Mouse (Mus musculus) limb, embryonic 15.5 days (tissue): Measurements from ENCODE around the gene Acer3. TPM values are rescaled to one million over a fixed set of nuclear protein-coding genes. Genes with fewer than 3 reads are reported as not detected.
"Not testable (repeated sequence)": the region's sequence is repeated elsewhere in the genome, so short reads cannot be mapped to it uniquely, and the experiment has no call there.

Source experiments
- ATAC-seq: fragments of 200-750 bp; cut with Nextera tagmentation; 2 replicates; pipeline ENCODE4 v1.8.0; 2017; ENCODE audit warnings: low read depth, moderate TSS enrichment; ENCODE audit not compliant: insufficient number of reproducible peaks, low FRiP score, low TSS enrichment
- H3K27ac ChIP-seq: fragments of 300-500 bp; sonication (generic); 2 replicates; pipeline ENCODE4 v1.5.1; 2015; ENCODE audit warnings: moderate library complexity, mild to moderate bottlenecking, inconsistent platforms
- H3K27me3 ChIP-seq: fragments of 300-500 bp; sonication (generic); 2 replicates; pipeline ENCODE4 v1.6.1; 2015; ENCODE audit warnings: inconsistent platforms
- H3K36me3 ChIP-seq: fragments of 300-500 bp; sonication (generic); 2 replicates; pipeline ENCODE4 v1.6.1; 2015; ENCODE audit warnings: inconsistent platforms
- H3K4me1 ChIP-seq: fragments of 300-500 bp; sonication (generic); 2 replicates; pipeline ENCODE4 v1.6.1; 2015; ENCODE audit warnings: inconsistent platforms
- H3K4me2 ChIP-seq: fragments of 300-500 bp; sonication (generic); 2 replicates; pipeline ENCODE4 v1.6.1; 2015; ENCODE audit warnings: mild to moderate bottlenecking, inconsistent platforms
- H3K4me3 ChIP-seq: fragments of 300-500 bp; sonication (generic); 2 replicates; pipeline ENCODE4 v1.5.1; 2015; ENCODE audit warnings: mild to moderate bottlenecking, inconsistent platforms
- H3K9ac ChIP-seq: fragments of 300-500 bp; sonication (generic); 2 replicates; pipeline ENCODE4 v1.6.1; 2015; ENCODE audit warnings: inconsistent platforms
- H3K9me3 ChIP-seq: fragments of 300-500 bp; sonication (generic); 2 replicates; pipeline ENCODE4 v1.6.1; 2016; ENCODE audit warnings: inconsistent platforms
- WGBS: fragments of 180-500 bp; shearing (Covaris S2); methylation state at CpG from one replicate; pipeline ENCODE4 v1.1.7; 2015; 5-methylcytosine and 5-hydroxymethylcytosine counted together
- polyA plus RNA-seq: library from polyadenylated mRNA; unstranded; fragments of >200 nt; fragmentation: Nextera tagmentation; extraction: Ambion mirVana; gene quantifications from 2 replicates; pipeline ENCODE4 v1.2.1, GENCODE M21; 2015

Gene Acer3
- polyA plus RNA-seq, 1 experiment from 2014 or later: 47.2 TPM

GRCm38 (mm10) chr7:98315087-98315486 is 5.9 kb downstream of the Acer3 start:
- Histone ChIP-seq H3K4me2 (no peak overlapping the region), H3K4me3 (no peak overlapping the region), H3K9me3 (no peaks in the 10 kb centered on the region), H3K4me1 (0 out of 2 replicates have a peak, but pooled peaks cover 4% of the 10 kb centered on the region), H3K9ac (no peak overlapping the region), H3K27ac (no peak overlapping the region), H3K27me3 (no peaks in the 10 kb centered on the region), H3K36me3 (no peaks in the 10 kb centered on the region)
- 82% methylated on average over 2 of the region's 2 CpGs for WGBS
- ATAC-seq: no peak

DNA sequence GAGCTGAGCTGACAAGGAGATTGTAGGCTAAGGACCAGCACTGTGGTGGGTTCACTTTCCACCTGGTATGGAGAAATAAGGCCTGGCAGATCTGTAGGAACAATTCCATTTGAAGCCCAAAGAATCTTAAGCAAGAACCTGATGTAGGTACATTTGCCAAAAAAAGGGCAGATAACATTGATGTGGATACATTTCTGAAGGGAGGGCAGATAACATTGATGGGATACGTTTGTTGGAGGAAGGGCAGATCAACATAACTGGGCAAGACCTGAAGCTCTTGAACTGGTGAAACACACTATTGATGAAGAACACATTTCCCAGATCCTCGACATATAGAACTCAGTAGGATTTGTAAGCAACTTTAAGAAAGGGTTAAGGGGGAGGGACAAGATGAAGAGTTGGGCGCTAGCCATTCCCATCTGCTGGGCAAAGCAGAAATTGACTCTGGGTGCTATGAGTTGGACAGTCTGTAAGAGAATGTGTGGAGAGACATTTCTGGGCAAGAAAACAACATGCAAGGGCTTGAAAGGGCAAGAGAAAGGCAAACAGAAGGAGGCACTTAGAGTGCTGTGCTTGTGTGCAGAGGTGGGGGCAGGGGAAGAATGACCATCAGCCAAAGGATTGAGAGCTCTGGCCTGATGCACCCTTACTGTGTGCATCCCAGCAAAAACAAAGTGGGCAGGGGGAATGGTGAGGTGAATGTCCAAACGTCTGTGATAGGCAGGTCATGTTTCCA is 8.7 kb downstream of the Acer3 start:
- ATAC-seq: no peak
- Histone ChIP-seq H3K9ac (no peak overlapping the region), H3K9me3 (no peaks in the 10 kb centered on the region), H3K4me1 (peaks cover 7% of the 10 kb centered on the region; the same call in 1 of the 2 replicates), H3K36me3 (no peaks in the 10 kb centered on the region), H3K4me3 (no peak overlapping the region), H3K4me2 (no peak overlapping the region), H3K27me3 (no peaks in the 10 kb centered on the region), H3K27ac (no peak overlapping the region)
- WGBS: 48% methylated on average over 4 of the region's 4 CpGs

- Histone ChIP-seq H3K4me2 (no peak overlapping the region), H3K27ac (no peak overlapping the region), H3K27me3 (no peaks in the 10 kb centered on the region), H3K36me3 (no peaks in the 10 kb centered on the region), H3K4me1 (peaks cover 10% of the 10 kb centered on the region; the same call in 1 of the 2 replicates), H3K9me3 (no peaks in the 10 kb centered on the region), H3K9ac (no peak overlapping the region), H3K4me3 (no peak overlapping the region)
- no peak for ATAC-seq
- WGBS: 54% methylated on average over 6 of the region's 6 CpGs
Observed at GRCm38 (mm10) chr7:98310266-98310665, 10.7 kb downstream of the Acer3 start.

DNA sequence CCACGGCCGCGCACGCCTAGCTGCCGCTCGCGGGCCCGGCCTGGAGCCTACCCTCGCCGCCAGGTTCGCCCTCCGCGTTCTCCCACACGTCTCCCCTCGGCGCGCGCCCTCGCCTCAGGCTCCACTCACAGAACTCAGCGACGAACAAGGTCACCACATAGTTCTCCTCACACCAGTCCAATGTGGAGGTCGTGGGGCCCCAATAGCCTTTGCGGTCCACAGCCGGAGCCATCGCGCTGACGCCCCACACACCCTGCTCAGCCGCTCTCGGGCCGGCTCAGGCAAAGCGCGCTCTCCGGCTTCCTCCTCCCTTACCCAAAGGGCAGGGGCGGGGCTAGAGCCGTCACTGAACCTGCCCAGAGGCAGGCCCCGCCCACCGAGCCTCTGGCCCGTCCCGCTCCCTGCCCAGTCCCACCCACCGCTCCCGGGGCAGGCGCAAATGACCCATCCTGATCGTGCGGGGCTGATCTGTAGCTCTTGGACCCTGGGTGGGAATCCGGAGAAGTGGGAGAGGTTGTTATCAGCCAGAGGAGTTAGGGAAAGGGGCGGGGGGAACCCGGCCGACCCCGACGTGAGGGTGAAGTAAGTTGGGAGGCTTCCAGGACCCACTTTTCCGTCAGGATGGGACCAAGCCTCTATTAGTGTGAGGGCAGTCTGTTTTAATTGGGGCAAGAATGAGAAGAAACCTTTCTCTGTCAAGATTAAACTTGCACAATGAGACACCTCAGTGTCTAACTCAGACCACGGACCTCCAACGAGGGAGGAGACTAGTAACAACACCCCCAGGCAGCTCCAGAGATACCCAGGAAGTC is 11.6 kb downstream of the Acer3 start:
- Histone ChIP-seq H3K4me2 (peak overlapping the region; percentile 85), H3K27me3 (no peaks in the 10 kb centered on the region), H3K9me3 (no peaks in the 10 kb centered on the region), H3K36me3 (no peaks in the 10 kb centered on the region), H3K4me1 (peaks cover 10% of the 10 kb centered on the region; the same call in 1 of the 2 replicates), H3K4me3 (peak overlapping the region; percentile 83), H3K9ac (peak overlapping the region; percentile 80), H3K27ac (peak overlapping the region; percentile 82)
- ATAC-seq: peak; percentile 99
- under 1% methylated on average over 52 of the region's 53 CpGs for WGBS

DNA sequence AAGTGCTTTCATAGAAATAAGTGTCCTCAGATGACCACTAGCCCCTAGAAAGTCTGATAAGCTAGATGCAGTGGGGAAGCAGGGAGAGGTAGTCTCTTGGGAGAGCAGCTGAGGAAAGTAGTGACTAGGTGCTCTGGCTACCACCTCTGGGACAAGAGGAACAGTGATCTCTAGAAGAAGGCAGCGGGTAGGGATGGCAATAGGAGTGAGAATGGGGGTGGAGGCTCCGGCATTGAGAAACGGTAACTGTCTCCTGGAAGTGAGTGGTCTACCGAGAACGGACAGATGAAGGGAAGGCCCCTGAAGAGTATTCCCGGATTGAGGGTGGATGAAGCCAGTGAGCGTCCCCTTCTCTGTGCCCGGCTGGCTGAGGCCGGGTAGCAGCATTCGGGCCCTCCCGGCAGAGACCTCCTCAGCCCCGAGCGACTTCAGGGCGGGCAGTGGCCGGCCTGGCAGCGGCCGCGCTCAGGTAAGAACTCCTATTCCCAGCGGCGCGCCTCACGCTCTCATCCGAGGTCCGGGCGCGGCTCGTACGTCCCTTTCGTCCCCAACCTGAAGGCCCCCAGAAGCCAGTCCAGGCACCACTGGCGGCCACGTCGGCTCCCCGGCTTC is 12.3 kb downstream of the Acer3 start:
- H3K4me1 ChIP-seq: peaks cover 10% of the 10 kb centered on the region; the same call in 1 of the 2 replicates
- under 1% methylated on average over 33 of the region's 33 CpGs for WGBS
- H3K4me2 ChIP-seq: peak overlapping the region; percentile 85
- H3K27me3 ChIP-seq: no peaks in the 10 kb centered on the region
- no peaks in the 10 kb centered on the region for H3K9me3 ChIP-seq
- no peaks in the 10 kb centered on the region for H3K36me3 ChIP-seq
- peak overlapping the region; percentile 83 for H3K4me3 ChIP-seq
- no peak for ATAC-seq
- H3K9ac ChIP-seq: peak overlapping the region; percentile 80
- peak overlapping the region; percentile 82 for H3K27ac ChIP-seq

DNA sequence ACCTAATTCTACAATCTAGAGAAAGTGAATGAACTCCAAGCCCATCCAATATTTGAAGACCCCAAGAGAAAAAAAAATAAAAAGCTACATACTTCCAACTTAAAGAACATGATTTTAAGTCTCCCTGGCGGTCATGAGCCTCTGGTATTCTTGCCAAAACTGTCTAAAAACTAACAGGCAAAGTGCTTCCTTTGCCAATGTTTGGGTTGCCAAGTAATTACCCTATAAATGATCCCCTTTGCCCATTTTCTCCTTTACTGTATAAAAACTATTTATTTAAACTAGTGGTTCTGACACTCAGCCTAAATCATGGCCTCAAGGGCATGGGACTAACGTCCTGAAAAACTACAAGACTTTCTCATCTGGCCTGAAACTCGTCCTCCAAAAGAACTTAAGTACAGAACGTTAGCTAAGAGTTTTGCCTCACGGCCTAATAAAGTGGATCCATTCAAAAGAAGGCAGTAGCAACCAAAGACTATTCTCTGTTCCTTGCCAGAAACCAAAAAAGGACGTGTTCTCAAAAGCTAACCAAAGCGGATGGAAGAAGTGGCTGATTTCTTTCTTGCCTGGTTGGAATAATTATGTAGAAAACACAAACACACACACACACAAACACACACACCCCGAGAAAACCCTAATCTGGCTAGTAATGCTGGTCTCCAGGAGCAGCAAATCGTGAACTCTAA is 12.9 kb downstream of the Acer3 start:
- no peaks in the 10 kb centered on the region for H3K9me3 ChIP-seq
- H3K27me3 ChIP-seq: no peaks in the 10 kb centered on the region
- peak overlapping the region; percentile 83 for H3K4me3 ChIP-seq
- no peak for ATAC-seq
- H3K9ac ChIP-seq: peak overlapping the region; percentile 80; the same call in 1 of the 2 replicates
- peaks cover 10% of the 10 kb centered on the region; the same call in 1 of the 2 replicates for H3K4me1 ChIP-seq
- no peak overlapping the region for H3K27ac ChIP-seq
- H3K36me3 ChIP-seq: no peaks in the 10 kb centered on the region
- H3K4me2 ChIP-seq: peak overlapping the region; percentile 85
- WGBS: 28% methylated on average over 9 of the region's 9 CpGs

DNA sequence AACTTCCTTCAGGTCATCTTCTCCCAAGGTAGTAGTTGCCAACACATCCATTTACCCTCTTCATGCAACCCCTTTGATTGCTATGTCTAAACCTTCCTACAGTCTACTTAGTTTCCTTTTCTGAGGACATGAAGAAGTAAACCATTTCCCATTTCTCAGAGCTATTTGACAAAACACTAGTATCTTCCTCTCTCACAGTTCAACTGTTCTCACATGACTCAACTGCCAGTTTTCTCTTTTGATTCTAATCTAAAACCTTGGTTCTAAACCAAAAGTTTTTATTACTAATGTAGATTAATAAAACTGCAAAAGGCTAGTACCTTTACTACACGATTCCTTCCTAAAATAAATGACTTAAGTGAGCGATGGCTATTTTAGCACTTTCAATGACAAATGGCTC is 13.6 kb downstream of the Acer3 start:
- Histone ChIP-seq H3K36me3 (no peaks in the 10 kb centered on the region), H3K9me3 (no peaks in the 10 kb centered on the region), H3K27ac (no peak overlapping the region), H3K4me2 (no peak overlapping the region), H3K4me3 (no peak overlapping the region), H3K9ac (no peak overlapping the region), H3K4me1 (peaks cover 6% of the 10 kb centered on the region; the same call in 1 of the 2 replicates), H3K27me3 (no peaks in the 10 kb centered on the region)
- ATAC-seq: no peak
- WGBS: 72% methylated on average over 2 of the region's 2 CpGs

DNA sequence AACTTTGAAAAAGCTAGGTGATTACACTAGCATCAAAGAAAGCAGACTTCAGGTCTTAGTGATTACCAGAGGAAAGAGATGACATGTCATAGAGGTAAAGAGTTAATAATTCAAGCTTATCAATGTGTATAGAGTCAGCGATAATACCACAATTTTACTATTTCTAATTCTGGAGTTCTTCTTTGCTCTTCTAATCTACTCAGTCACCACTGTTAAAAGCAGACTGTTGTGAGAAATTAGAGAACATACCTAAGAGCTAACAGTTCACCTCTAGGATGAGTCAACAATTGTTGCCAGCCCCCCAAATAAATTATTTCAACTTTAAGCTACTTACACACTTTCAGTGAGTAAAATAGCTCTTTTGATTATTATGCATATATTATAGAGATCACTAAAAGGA is 28.1 kb downstream of the Acer3 start:
- ATAC-seq: no peak
- H3K4me2 ChIP-seq: no peak overlapping the region
- no peak overlapping the region for H3K4me3 ChIP-seq
- H3K9me3 ChIP-seq: no peaks in the 10 kb centered on the region
- H3K27ac ChIP-seq: no peak overlapping the region
- no peaks in the 10 kb centered on the region for H3K36me3 ChIP-seq
- WGBS: 98% methylated on average over 1 of the region's 1 CpGs
- H3K4me1 ChIP-seq: no peaks in the 10 kb centered on the region
- H3K9ac ChIP-seq: no peak overlapping the region
- no peaks in the 10 kb centered on the region for H3K27me3 ChIP-seq

GRCm38 (mm10) chr7:98289585-98289984 is 31.4 kb downstream of the Acer3 start:
- Histone ChIP-seq H3K4me2 (no peak overlapping the region), H3K4me1 (no peaks in the 10 kb centered on the region), H3K27me3 (no peaks in the 10 kb centered on the region), H3K9ac (no peak overlapping the region), H3K36me3 (no peaks in the 10 kb centered on the region), H3K9me3 (no peaks in the 10 kb centered on the region), H3K27ac (no peak overlapping the region), H3K4me3 (no peak overlapping the region)
- WGBS: 44% methylated on average over 3 of the region's 3 CpGs
- ATAC-seq: no peak

DNA sequence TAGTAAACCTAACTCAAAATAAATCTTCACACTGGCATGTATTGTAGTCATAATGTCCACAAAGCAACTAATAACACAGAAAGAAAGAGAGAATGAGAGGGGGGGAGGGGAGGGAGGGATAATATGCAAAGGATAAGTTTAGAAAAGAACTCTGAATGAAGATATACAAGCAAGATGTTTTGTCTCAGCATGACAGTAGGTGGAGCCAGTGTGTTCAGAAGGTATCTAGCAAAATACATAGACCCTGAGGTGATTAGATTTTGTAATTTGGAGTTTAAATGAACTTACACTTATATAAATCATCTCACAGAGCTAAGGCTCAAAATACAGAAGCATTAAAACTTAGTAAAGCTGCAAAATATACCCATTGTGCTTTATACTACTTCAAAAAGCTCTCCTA is 44.7 kb downstream of the Acer3 start:
- Histone ChIP-seq H3K4me3 (no peak overlapping the region), H3K36me3 (no peaks in the 10 kb centered on the region), H3K9ac (no peak overlapping the region), H3K27ac (no peak overlapping the region), H3K9me3 (no peaks in the 10 kb centered on the region), H3K4me2 (no peak overlapping the region), H3K27me3 (no peaks in the 10 kb centered on the region), H3K4me1 (no peaks in the 10 kb centered on the region)
- no peak for ATAC-seq

DNA sequence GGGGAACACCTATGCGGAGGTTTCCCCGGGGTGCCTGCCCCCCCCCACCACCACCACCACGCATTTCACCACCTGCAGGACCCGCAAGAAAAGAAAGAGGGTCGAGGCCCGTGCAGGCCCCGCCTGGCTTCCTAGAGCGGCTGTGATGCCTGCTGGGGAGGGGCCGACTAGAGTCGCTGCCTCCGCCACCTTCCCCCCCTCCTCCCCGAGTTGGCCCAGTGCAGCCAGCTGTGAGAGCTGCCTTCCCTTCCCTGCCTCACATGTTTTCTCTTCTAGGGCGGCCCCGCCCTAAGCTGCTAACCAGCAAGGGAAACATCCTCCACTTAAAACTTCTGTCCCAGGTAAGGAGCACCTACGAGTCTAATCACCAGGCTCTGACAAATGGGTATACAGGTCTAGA is 52.8 kb downstream of the Acer3 start:
- H3K9me3 ChIP-seq, H3K9ac ChIP-seq: not testable (repeated sequence)
- H3K4me3 ChIP-seq: peak overlapping the region; percentile 17

More for the DNA sequence above, 52.8 kb downstream of the Acer3 start:
- H3K27ac ChIP-seq, H3K36me3 ChIP-seq, H3K27me3 ChIP-seq, ATAC-seq, H3K4me1 ChIP-seq: not testable (repeated sequence)
- H3K4me2 ChIP-seq: 0 out of 2 replicates have a peak overlapping the region, but pooled peaks have one; percentile 8
- 38% methylated on average over 15 of the region's 15 CpGs for WGBS
